Mouse (Mus musculus): Measurements from ENCODE around the gene Actn2. TPM values are rescaled to one million over a fixed set of nuclear protein-coding genes. Genes with fewer than 3 reads are reported as not detected.

The Actn2 gene
- polyA plus RNA-seq, 1 experiment = 0.07 TPM

DNA sequence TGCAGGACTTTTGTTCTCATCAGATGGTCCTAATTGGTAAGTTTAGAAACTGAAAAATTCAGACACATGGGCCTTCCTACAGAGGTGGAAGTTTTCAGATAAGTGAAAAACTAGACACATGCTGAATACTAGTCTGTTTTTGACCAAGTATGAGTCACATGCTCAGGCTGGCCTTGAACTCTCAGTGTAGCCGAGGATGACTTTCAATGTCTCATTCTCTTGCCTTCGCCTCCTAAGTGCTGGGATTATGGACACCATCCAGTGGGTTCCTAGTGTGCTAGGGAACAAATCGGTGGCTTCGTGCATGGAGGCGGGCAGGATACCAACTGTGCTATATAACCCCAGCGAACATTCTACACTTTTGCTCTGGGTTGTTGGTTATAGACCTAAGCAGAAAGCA lies 13.0 kb downstream of the Actn2 start:
- no peaks in the 10 kb centered on the region for H3K27me3 ChIP-seq (ENCODE audit: control insufficient read depth, insufficient read depth, insufficient read length)
- no peaks in the 10 kb centered on the region for H3K36me3 ChIP-seq (ENCODE audit: control insufficient read depth, insufficient read depth)
- H3K4me3 ChIP-seq (ENCODE audit: insufficient read depth, poor library complexity, severe bottlenecking) = no peak overlapping the region
- TF ChIP-seq MYOD1 (IDR thresholded peaks at IDR 0.05; ENCODE audit: control insufficient read depth, insufficient read length, low read depth) = no peak
- no peak for TF ChIP-seq CTCF (IDR thresholded peaks at IDR 0.05; ENCODE audit: control insufficient read depth, insufficient read depth, insufficient read length)
- no peak for TF ChIP-seq CEBPB (IDR thresholded peaks at IDR 0.05; ENCODE audit: low read depth)
- no peak for TF ChIP-seq FOSL1 (IDR thresholded peaks at IDR 0.05; ENCODE audit: insufficient read depth, low read length, poor library complexity, severe bottlenecking)
- no peak for TF ChIP-seq MAX (IDR thresholded peaks at IDR 0.05)
- no peak for TF ChIP-seq MYOG (IDR thresholded peaks at IDR 0.05; ENCODE audit: control insufficient read depth, extremely low read depth, insufficient read length)
- no peak for TF ChIP-seq USF1 (IDR thresholded peaks at IDR 0.05; ENCODE audit: low read depth)
- no peaks in the 10 kb centered on the region for H3K79me3 ChIP-seq (ENCODE audit: low read depth)
- no peaks in the 10 kb centered on the region for H3K79me2 ChIP-seq (ENCODE audit: control insufficient read depth, insufficient read depth)
- H3ac ChIP-seq (ENCODE audit: control insufficient read depth, insufficient read length, low read depth) = no peak overlapping the region

DNA sequence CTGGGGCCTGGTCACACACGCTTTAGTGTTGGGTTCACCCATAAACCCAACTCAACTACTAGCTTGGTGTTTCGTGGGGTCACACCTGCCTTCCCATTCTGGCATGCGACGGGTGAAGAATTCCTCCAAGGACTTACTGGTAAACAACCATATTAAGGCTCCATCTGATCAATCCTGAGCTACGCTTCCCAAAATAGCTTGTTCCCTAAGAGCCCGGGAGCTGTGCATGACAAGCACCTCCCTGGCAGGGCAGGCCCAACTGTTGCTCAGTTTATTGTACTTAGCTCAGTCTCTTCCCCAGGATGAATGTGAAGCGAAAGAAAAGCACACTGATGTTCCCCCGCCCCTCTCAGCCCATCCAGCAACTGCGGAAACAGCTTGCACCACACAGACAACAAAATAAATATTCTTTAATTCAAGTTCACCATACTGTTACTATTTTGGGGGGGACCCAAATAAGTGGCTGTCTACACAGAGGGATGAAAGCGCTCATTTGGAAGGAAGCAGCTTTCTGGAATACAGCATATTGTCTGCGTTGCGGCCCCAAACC lies 17.4 kb downstream of the Actn2 start:
- H3K27me3 ChIP-seq (ENCODE audit: control insufficient read depth, insufficient read depth, insufficient read length) = peaks cover 7% of the 10 kb centered on the region
- no peaks in the 10 kb centered on the region for H3K79me2 ChIP-seq (ENCODE audit: control insufficient read depth, insufficient read depth)
- TF ChIP-seq FOSL1 (IDR thresholded peaks at IDR 0.05; ENCODE audit: insufficient read depth, low read length, poor library complexity, severe bottlenecking) = no peak
- TF ChIP-seq CTCF (IDR thresholded peaks at IDR 0.05; ENCODE audit: control insufficient read depth, insufficient read depth, insufficient read length) = no peak
- no peak for TF ChIP-seq CEBPB (IDR thresholded peaks at IDR 0.05; ENCODE audit: low read depth)
- no peak for TF ChIP-seq MYOD1 (IDR thresholded peaks at IDR 0.05; ENCODE audit: control insufficient read depth, insufficient read length, low read depth)
- TF ChIP-seq USF1 (IDR thresholded peaks at IDR 0.05; ENCODE audit: low read depth) = no peak
- no peak for TF ChIP-seq MAX (IDR thresholded peaks at IDR 0.05)
- TF ChIP-seq MYOG (IDR thresholded peaks at IDR 0.05; ENCODE audit: control insufficient read depth, extremely low read depth, insufficient read length) = no peak
- no peak overlapping the region for H3K4me3 ChIP-seq (ENCODE audit: insufficient read depth, poor library complexity, severe bottlenecking)
- no peaks in the 10 kb centered on the region for H3K79me3 ChIP-seq (ENCODE audit: low read depth)
- H3ac ChIP-seq (ENCODE audit: control insufficient read depth, insufficient read length, low read depth) = no peak overlapping the region
- H3K36me3 ChIP-seq (ENCODE audit: control insufficient read depth, insufficient read depth) = no peaks in the 10 kb centered on the region

DNA sequence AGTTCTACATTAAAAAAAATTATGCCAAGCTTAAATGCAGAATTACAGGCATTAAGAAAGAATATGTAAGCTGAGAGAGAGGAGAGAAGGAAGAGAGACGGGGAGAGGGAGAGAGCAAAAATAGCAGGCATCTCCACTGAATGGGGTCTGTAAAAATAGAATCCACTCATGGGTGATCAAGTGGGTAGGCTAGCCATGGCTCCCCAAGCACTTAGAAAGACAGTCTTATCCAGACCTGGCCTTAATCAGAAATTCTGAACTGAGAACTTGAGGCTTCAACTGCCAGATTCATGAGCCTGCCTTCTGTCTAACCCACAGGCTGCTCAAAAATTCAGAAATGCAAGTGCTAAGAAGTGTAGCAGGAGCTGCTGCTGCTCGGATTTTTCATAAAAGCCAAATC lies 20.4 kb downstream of the Actn2 start:
- no peak overlapping the region for H3ac ChIP-seq (ENCODE audit: control insufficient read depth, insufficient read length, low read depth)
- H3K27me3 ChIP-seq (ENCODE audit: control insufficient read depth, insufficient read depth, insufficient read length) = peaks cover 7% of the 10 kb centered on the region
- H3K79me3 ChIP-seq (ENCODE audit: low read depth) = no peaks in the 10 kb centered on the region
- H3K4me3 ChIP-seq (ENCODE audit: insufficient read depth, poor library complexity, severe bottlenecking) = no peak overlapping the region
- H3K36me3 ChIP-seq (ENCODE audit: control insufficient read depth, insufficient read depth) = no peaks in the 10 kb centered on the region
- TF ChIP-seq CEBPB (IDR thresholded peaks at IDR 0.05; ENCODE audit: low read depth) (no peak), CTCF (IDR thresholded peaks at IDR 0.05; ENCODE audit: control insufficient read depth, insufficient read depth, insufficient read length) (no peak), FOSL1 (IDR thresholded peaks at IDR 0.05; ENCODE audit: insufficient read depth, low read length, poor library complexity, severe bottlenecking) (no peak), USF1 (IDR thresholded peaks at IDR 0.05; ENCODE audit: low read depth) (no peak), MYOG (IDR thresholded peaks at IDR 0.05; ENCODE audit: control insufficient read depth, extremely low read depth, insufficient read length) (no peak), MYOD1 (IDR thresholded peaks at IDR 0.05; ENCODE audit: control insufficient read depth, insufficient read length, low read depth) (no peak), MAX (IDR thresholded peaks at IDR 0.05) (no peak)
- H3K79me2 ChIP-seq (ENCODE audit: control insufficient read depth, insufficient read depth) = no peaks in the 10 kb centered on the region

DNA sequence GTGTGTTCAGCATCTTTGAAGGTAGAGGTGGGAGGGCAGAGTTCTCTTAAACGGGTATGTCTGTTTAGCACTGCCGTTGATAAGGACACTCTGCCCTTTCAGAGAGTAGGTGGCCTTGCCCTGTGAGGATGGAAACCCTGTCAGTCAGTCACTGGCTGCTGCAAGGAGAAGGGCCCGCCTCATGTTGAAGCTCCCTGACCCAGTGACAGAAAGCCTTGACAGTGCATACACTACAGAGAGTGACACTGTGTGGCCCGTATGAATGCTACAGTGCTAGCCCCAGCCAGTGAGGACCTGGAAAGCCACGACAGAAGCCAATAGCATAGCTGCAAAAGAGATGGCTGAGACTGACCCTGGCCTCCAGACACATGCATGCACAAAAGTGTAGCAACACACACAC lies 22.5 kb downstream of the Actn2 start:
- TF ChIP-seq FOSL1 (IDR thresholded peaks at IDR 0.05; ENCODE audit: insufficient read depth, low read length, poor library complexity, severe bottlenecking) = no peak
- no peak overlapping the region for H3ac ChIP-seq (ENCODE audit: control insufficient read depth, insufficient read length, low read depth)
- H3K79me3 ChIP-seq (ENCODE audit: low read depth) = no peaks in the 10 kb centered on the region
- H3K4me3 ChIP-seq (ENCODE audit: insufficient read depth, poor library complexity, severe bottlenecking) = no peak overlapping the region
- H3K27me3 ChIP-seq (ENCODE audit: control insufficient read depth, insufficient read depth, insufficient read length) = peaks cover 7% of the 10 kb centered on the region
- no peaks in the 10 kb centered on the region for H3K36me3 ChIP-seq (ENCODE audit: control insufficient read depth, insufficient read depth)
- no peaks in the 10 kb centered on the region for H3K79me2 ChIP-seq (ENCODE audit: control insufficient read depth, insufficient read depth)

DNA sequence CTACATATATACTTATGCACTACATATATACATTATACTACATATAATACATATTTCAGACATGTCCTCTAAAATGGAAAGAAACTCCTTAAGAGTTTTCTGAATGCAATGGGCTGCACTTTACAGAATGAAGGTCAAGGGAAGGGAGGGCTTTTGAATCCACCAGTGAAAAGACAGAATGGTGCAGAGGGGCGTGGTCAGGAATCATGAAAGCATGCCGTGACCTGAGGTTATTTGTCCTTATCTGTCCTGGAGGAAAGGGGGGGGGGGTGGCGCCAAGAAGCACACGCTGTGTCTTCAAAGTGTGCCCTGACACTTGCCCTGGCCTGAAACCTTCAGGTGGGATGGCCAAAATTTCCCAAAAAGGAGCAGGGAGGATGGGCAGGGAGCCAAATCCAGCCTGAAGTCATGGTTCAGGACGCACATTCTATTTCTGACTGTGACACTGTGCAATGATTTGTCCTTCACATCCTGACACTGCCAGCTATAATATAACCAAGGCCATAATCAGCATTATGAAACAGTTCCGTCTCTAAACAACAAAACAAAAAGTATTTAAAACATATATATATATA lies 23.3 kb downstream of the Actn2 start:
- Histone ChIP-seq H3K4me3 (ENCODE audit: insufficient read depth, poor library complexity, severe bottlenecking) (no peak overlapping the region), H3K36me3 (ENCODE audit: control insufficient read depth, insufficient read depth) (no peaks in the 10 kb centered on the region), H3K79me2 (ENCODE audit: control insufficient read depth, insufficient read depth) (no peaks in the 10 kb centered on the region), H3ac (ENCODE audit: control insufficient read depth, insufficient read length, low read depth) (no peak overlapping the region), H3K79me3 (ENCODE audit: low read depth) (no peaks in the 10 kb centered on the region), H3K27me3 (ENCODE audit: control insufficient read depth, insufficient read depth, insufficient read length) (peaks cover 7% of the 10 kb centered on the region)
- TF ChIP-seq CEBPB (IDR thresholded peaks at IDR 0.05; ENCODE audit: low read depth) (no peak), FOSL1 (IDR thresholded peaks at IDR 0.05; ENCODE audit: insufficient read depth, low read length, poor library complexity, severe bottlenecking) (no peak), MYOG (IDR thresholded peaks at IDR 0.05; ENCODE audit: control insufficient read depth, extremely low read depth, insufficient read length) (no peak), MYOD1 (IDR thresholded peaks at IDR 0.05; ENCODE audit: control insufficient read depth, insufficient read length, low read depth) (no peak), CTCF (IDR thresholded peaks at IDR 0.05; ENCODE audit: control insufficient read depth, insufficient read depth, insufficient read length) (no peak), MAX (IDR thresholded peaks at IDR 0.05) (no peak), USF1 (IDR thresholded peaks at IDR 0.05; ENCODE audit: low read depth) (no peak)

DNA sequence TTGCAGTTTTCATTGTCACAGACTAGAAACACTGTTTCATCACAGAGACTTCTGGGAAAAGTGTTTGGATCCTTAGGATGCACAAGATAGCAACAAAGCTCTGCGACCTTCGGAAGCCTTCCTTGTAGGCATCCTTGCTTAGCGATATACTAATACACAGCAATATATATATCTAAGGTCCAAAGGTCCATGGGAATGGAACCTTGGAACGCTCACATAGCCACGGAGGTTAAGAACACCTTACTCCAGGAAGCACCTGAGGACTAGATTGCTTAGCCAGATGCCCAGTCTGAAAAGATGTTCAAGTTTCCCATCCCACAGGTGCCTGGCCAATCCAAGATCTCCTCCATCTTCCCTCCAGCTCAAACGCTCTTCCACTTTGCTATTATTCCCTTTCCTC lies 26.4 kb downstream of the Actn2 start:
- Histone ChIP-seq H3K36me3 (ENCODE audit: control insufficient read depth, insufficient read depth) (no peaks in the 10 kb centered on the region), H3K4me3 (ENCODE audit: insufficient read depth, poor library complexity, severe bottlenecking) (no peak overlapping the region), H3ac (ENCODE audit: control insufficient read depth, insufficient read length, low read depth) (no peak overlapping the region), H3K79me3 (ENCODE audit: low read depth) (no peaks in the 10 kb centered on the region), H3K79me2 (ENCODE audit: control insufficient read depth, insufficient read depth) (no peaks in the 10 kb centered on the region), H3K27me3 (ENCODE audit: control insufficient read depth, insufficient read depth, insufficient read length) (no peaks in the 10 kb centered on the region)
- no peak for TF ChIP-seq MYOG (IDR thresholded peaks at IDR 0.05; ENCODE audit: control insufficient read depth, extremely low read depth, insufficient read length)
- no peak for TF ChIP-seq USF1 (IDR thresholded peaks at IDR 0.05; ENCODE audit: low read depth)
- TF ChIP-seq CTCF (IDR thresholded peaks at IDR 0.05; ENCODE audit: control insufficient read depth, insufficient read depth, insufficient read length) = no peak
- no peak for TF ChIP-seq FOSL1 (IDR thresholded peaks at IDR 0.05; ENCODE audit: insufficient read depth, low read length, poor library complexity, severe bottlenecking)
- TF ChIP-seq CEBPB (IDR thresholded peaks at IDR 0.05; ENCODE audit: low read depth) = no peak
- no peak for TF ChIP-seq MYOD1 (IDR thresholded peaks at IDR 0.05; ENCODE audit: control insufficient read depth, insufficient read length, low read depth)
- TF ChIP-seq MAX (IDR thresholded peaks at IDR 0.05) = no peak

Data from C2C12 (cell line).